22 mouse cellular contexts compared by ENCODE assay signal in genomic region chr5:30242410-30242809, GRCm38 (mm10). TPM values are rescaled to one million over a fixed set of nuclear protein-coding genes. Genes with fewer than 3 reads are reported as not detected.
DNase-seq lines count a peak whose midpoint lies in the region; ATAC-seq and TF ChIP-seq lines count a peak whose summit lies in the region.
"Had no signal": no experiment of that assay in that cellular context is flagged by ENCODE, and none has a peak within 500 bp of the region (broad histone marks: within the 10 kb centered on the region; RNA-seq: fewer than 3 reads in every experiment).

No protein-coding gene starts in this region.

- peaks cover 35% of the 10 kb centered on the region for H3K4me1 ChIP-seq in heart, embryonic 15.5 days (replicated peaks)
- H3K4me1 ChIP-seq in testis, adult 2 months (ENCODE audit: control insufficient read depth, insufficient read depth, low read length), result peaks cover 2% of the 10 kb centered on the region; the same call in 1 of the 2 replicates
- H3K4me1 ChIP-seq in hindbrain, embryonic 12.5 days, result peaks cover 12% of the 10 kb centered on the region

- no peak for TF ChIP-seq CTCF in testis, adult 2 months (IDR thresholded peaks at IDR 0.05; ENCODE audit: control insufficient read depth, insufficient read depth, insufficient replicate concordance, low read depth, low read length)

- H3K36me3 ChIP-seq in heart, embryonic 15.5 days, result no peaks in the 10 kb centered on the region; the same call in 1 of the 2 replicates
- H3K36me3 ChIP-seq in testis, adult 2 months (ENCODE audit: control insufficient read depth, insufficient read depth, low read length), result no peaks in the 10 kb centered on the region
- no peaks in the 10 kb centered on the region for H3K36me3 ChIP-seq in hindbrain, embryonic 12.5 days
- H3K36me3 ChIP-seq: hindbrain, embryonic 13.5 days; limb, embryonic 15.5 days; midbrain, embryonic 12.5 days; neural tube, embryonic 12.5 days had no signal

- no peak for DNase-seq in heart, adult 9 months (ENCODE audit: low spot score in 2 of 2)
- DNase-seq in testis, postnatal 14 days (ENCODE audit: low spot score), result no peak
- peak; percentile 16 to 18 for DNase-seq in heart, postnatal 10 days
- peak; percentile 24 for DNase-seq in testis, postnatal 10 days (ENCODE audit: low spot score)
- no peak for DNase-seq in kidney, adult 9 months
- DNase-seq: adrenal gland, postnatal 25 days; cerebellum, postnatal 25 days; kidney, adult 8-10 months; layer of hippocampus, postnatal 36 days; lung, adult 2 months had no signal

- WGBS in heart, embryonic 15.5 days, result 25% methylated on average over 1 of the region's 1 CpGs
- WGBS in hindbrain, embryonic 12.5 days, result 76% methylated on average over 1 of the region's 1 CpGs

- no peaks in the 10 kb centered on the region for H3K27me3 ChIP-seq in heart, embryonic 15.5 days
- H3K27me3 ChIP-seq in testis, adult 2 months (ENCODE audit: control insufficient read depth, insufficient read depth, low read length), result no peaks in the 10 kb centered on the region
- no peaks in the 10 kb centered on the region for H3K27me3 ChIP-seq in hindbrain, embryonic 12.5 days
- H3K27me3 ChIP-seq: CH12.LX; embryonic facial prominence, embryonic 13.5 days; hindbrain, embryonic 13.5 days; limb, embryonic 15.5 days; midbrain, embryonic 12.5 days; neural tube, embryonic 12.5 days had no signal

- peak overlapping the region; percentile 35 for H3K27ac ChIP-seq in heart, embryonic 15.5 days
- H3K27ac ChIP-seq in testis, adult 2 months (ENCODE audit: control insufficient read depth, insufficient read depth, low read depth, low read length), result peak overlapping the region; percentile 69
- no peak overlapping the region for H3K27ac ChIP-seq in hindbrain, embryonic 12.5 days
- H3K27ac ChIP-seq: embryonic facial prominence, embryonic 13.5 days; hindbrain, embryonic 13.5 days; limb, embryonic 15.5 days; midbrain, embryonic 12.5 days; neural tube, embryonic 12.5 days had no signal

- no peak overlapping the region for H3K9ac ChIP-seq in heart, embryonic 15.5 days
- no peak overlapping the region for H3K9ac ChIP-seq in hindbrain, embryonic 12.5 days
- H3K9ac ChIP-seq: embryonic facial prominence, embryonic 13.5 days; hindbrain, embryonic 13.5 days; limb, embryonic 15.5 days; midbrain, embryonic 12.5 days; neural tube, embryonic 12.5 days had no signal

- 0 out of 2 replicates have a peak, but pooled peaks have one; percentile 7 for ATAC-seq in heart, embryonic 15.5 days (replicated peaks; ENCODE audit: insufficient number of reproducible peaks, insufficient read depth, low FRiP score, low read depth)
- ATAC-seq in hindbrain, embryonic 12.5 days (ENCODE audit: low FRiP score), result no peak
- ATAC-seq: forebrain, embryonic 16.5 days had no signal

- intact Hi-C loops in heart, postnatal 10 days (cut with DNase I), result no loop called here

- no peak overlapping the region for H3K4me2 ChIP-seq in heart, embryonic 15.5 days
- H3K4me2 ChIP-seq in hindbrain, embryonic 12.5 days (replicated peaks), result no peak overlapping the region
- H3K4me2 ChIP-seq: embryonic facial prominence, embryonic 13.5 days; hindbrain, embryonic 13.5 days; limb, embryonic 15.5 days; midbrain, embryonic 12.5 days; neural tube, embryonic 12.5 days had no signal

- H3K9me3 ChIP-seq in heart, embryonic 15.5 days (replicated peaks), result no peaks in the 10 kb centered on the region
- no peaks in the 10 kb centered on the region for H3K9me3 ChIP-seq in hindbrain, embryonic 12.5 days (replicated peaks)
- H3K9me3 ChIP-seq: embryonic facial prominence, embryonic 13.5 days; hindbrain, embryonic 13.5 days; limb, embryonic 15.5 days; midbrain, embryonic 12.5 days; neural tube, embryonic 12.5 days had no signal

- no peak for TF ChIP-seq POLR2A in testis, adult 2 months (IDR thresholded peaks at IDR 0.05; ENCODE audit: control insufficient read depth, low read depth, low read length)

- no peak overlapping the region for H3K4me3 ChIP-seq in heart, embryonic 15.5 days
- no peak overlapping the region for H3K4me3 ChIP-seq in testis, adult 2 months (ENCODE audit: control insufficient read depth, low read depth, low read length)
- H3K4me3 ChIP-seq in hindbrain, embryonic 12.5 days, result no peak overlapping the region
- H3K4me3 ChIP-seq: embryonic facial prominence, embryonic 13.5 days; hindbrain, embryonic 13.5 days; limb, embryonic 15.5 days; midbrain, embryonic 12.5 days; neural tube, embryonic 12.5 days had no signal

RNA-seq across cellular contexts. Expression of gene Selenoi, which starts 10.0 kb away (rescaled TPM):
- polyA plus RNA-seq in heart, embryonic 15.5 days (2015; fragmentation: Nextera tagmentation; extraction: Ambion mirVana), result 13.3 and 13.9 TPM in 2 replicates
- polyA plus RNA-seq in testis, adult 2 months (2012; rRNA removed), result 65.4 and 74.1 TPM in 2 replicates
- 10 to 100 TPM; 17.4 to 19.8 TPM for total RNA-seq in heart, postnatal 10 days (2021)
- polyA plus RNA-seq in hindbrain, embryonic 12.5 days (2016; fragmentation: Nextera tagmentation; extraction: Ambion mirVana), result 22.8 and 23.3 TPM in 2 replicates

RNA-seq across cellular contexts. Expression of gene Adgrf3, which starts 36.9 kb away (rescaled TPM):
- 0.25 and 0.46 TPM in 2 replicates for polyA plus RNA-seq in heart, embryonic 15.5 days (2015; fragmentation: Nextera tagmentation; extraction: Ambion mirVana)
- polyA plus RNA-seq in testis, adult 2 months (2012; rRNA removed), result 18.3 and 18.5 TPM in 2 replicates
- under 1 TPM; 0.42 to 0.45 TPM for total RNA-seq in heart, postnatal 10 days (2021)
- not detected in 2 replicates for polyA plus RNA-seq in hindbrain, embryonic 12.5 days (2016; fragmentation: Nextera tagmentation; extraction: Ambion mirVana)
- total RNA-seq: adrenal gland, postnatal 25 days; gastrocnemius, adult 8-10 months; layer of hippocampus, postnatal 36 days had no signal
- polyA plus RNA-seq: embryonic facial prominence, embryonic 13.5 days; forebrain, embryonic 16.5 days; hindbrain, embryonic 13.5 days; midbrain, embryonic 12.5 days; neural tube, embryonic 12.5 days; urinary bladder, adult 2 months had no signal

RNA-seq across cellular contexts. Expression of gene Drc1, which starts 38.8 kb away (rescaled TPM):
- 0.84 and 2.7 TPM in 2 replicates for polyA plus RNA-seq in heart, embryonic 15.5 days (2015; fragmentation: Nextera tagmentation; extraction: Ambion mirVana)
- polyA plus RNA-seq in testis, adult 2 months (2012; rRNA removed), result 27.1 and 28.7 TPM in 2 replicates
- total RNA-seq in heart, postnatal 10 days (2021), result under 1 TPM; 0.10 to 0.53 TPM
- 2.1 and 3.6 TPM in 2 replicates for polyA plus RNA-seq in hindbrain, embryonic 12.5 days (2016; fragmentation: Nextera tagmentation; extraction: Ambion mirVana)
- total RNA-seq: gastrocnemius, adult 8-10 months had no signal
- polyA plus RNA-seq: urinary bladder, adult 2 months had no signal

Comparison
In these comparisons a context has a peak if more than half of its experiments do, and no peak if none do; other contexts are left out.
1. DNase-seq: peak in heart, postnatal 10 days (2 of 2) and testis, postnatal 10 days (single experiment); none in heart, adult 9 months (0 of 2), testis, postnatal 14 days (single experiment) and kidney, adult 9 months (single experiment).
2. RNA of gene Adgrf3, which starts 36.9 kb away (polyA plus RNA-seq): 18.3 to 18.5 TPM in testis, adult 2 months; 0.25 to 0.46 TPM in heart, embryonic 15.5 days and not detected in hindbrain, embryonic 12.5 days; every median in the first group is over 10 times any median in the second.